8 mouse cellular contexts compared by ENCODE assay signal in genomic region chr6:85450697-85451663, GRCm38 (mm10). TPM values are rescaled to one million over a fixed set of nuclear protein-coding genes. Genes with fewer than 3 reads are reported as not detected.
DNase-seq lines count a peak whose midpoint lies in the region; ATAC-seq and TF ChIP-seq lines count a peak whose summit lies in the region.

Gene Cct7, plus strand, starts transcription at chr6:85451514.

- peak; percentile 70 for TF ChIP-seq CTCF in kidney, postnatal 0 days (IDR thresholded peaks at IDR 0.05; ENCODE audit: low read depth)

- DNase-seq in CD4-positive helper T cell, adult 2 months (ENCODE audit: low read depth, low spot score): peak; percentile 99
- peak; percentile 97 for DNase-seq in brain, embryonic 18.5 days (ENCODE audit: low read depth, low spot score)
- peak; percentile 100 for DNase-seq in kidney, postnatal 0 days (ENCODE audit: low spot score)
- peak; percentile 97 for DNase-seq in liver, embryonic 11.5 days (ENCODE audit: low spot score)
- DNase-seq in naive thymus-derived CD4-positive, alpha-beta T cell, adult 2 months (ENCODE audit: low read depth): peak; percentile 99

- ATAC-seq in erythroid progenitor cell, adult 5-6 weeks (replicated peaks; ENCODE audit: low FRiP score, poor library complexity, severe bottlenecking): peak; percentile 88
- peak; percentile 96 for ATAC-seq in heart, embryonic 12.5 days (ENCODE audit: insufficient number of reproducible peaks, low FRiP score)
- peak; percentile 94 for ATAC-seq in kidney, postnatal 0 days (replicated peaks; ENCODE audit: low FRiP score, low read depth)
- peak; percentile 93 for ATAC-seq in liver, embryonic 11.5 days (replicated peaks; ENCODE audit: low FRiP score)
- peak; percentile 95 for ATAC-seq in stomach, embryonic 14.5 days (ENCODE audit: insufficient number of reproducible peaks, insufficient read depth, low FRiP score, low read depth)

- peak within 1 kb of the TSS; percentile 96 for H3K4me2 ChIP-seq in heart, embryonic 12.5 days
- H3K4me2 ChIP-seq in kidney, postnatal 0 days (ENCODE audit: low read length): peak within 1 kb of the TSS; percentile 97
- H3K4me2 ChIP-seq in liver, embryonic 11.5 days: peak within 1 kb of the TSS; percentile 80
- H3K4me2 ChIP-seq in stomach, embryonic 14.5 days (replicated peaks; ENCODE audit: low read depth, low read length): peak within 1 kb of the TSS; percentile 87

- peaks cover 19% of the 10 kb centered on the region for H3K36me3 ChIP-seq in heart, embryonic 12.5 days
- H3K36me3 ChIP-seq in kidney, postnatal 0 days (ENCODE audit: insufficient read depth, low read length): peaks cover 10% of the 10 kb centered on the region; the same call in 1 of the 2 replicates
- peaks cover 2% of the 10 kb centered on the region; the same call in 1 of the 2 replicates for H3K36me3 ChIP-seq in liver, embryonic 11.5 days (ENCODE audit: control insufficient read depth, insufficient read depth, low read length)
- peaks cover 11% of the 10 kb centered on the region for H3K36me3 ChIP-seq in stomach, embryonic 14.5 days (ENCODE audit: control insufficient read depth, insufficient read depth, low read length)

- peak within 1 kb of the TSS; percentile 80 for H3K4me3 ChIP-seq in heart, embryonic 12.5 days
- H3K4me3 ChIP-seq in kidney, postnatal 0 days (replicated peaks; ENCODE audit: low read depth, low read length): peak within 1 kb of the TSS; percentile 80
- peak within 1 kb of the TSS; percentile 79 for H3K4me3 ChIP-seq in liver, embryonic 11.5 days (ENCODE audit: low read depth, low read length)
- H3K4me3 ChIP-seq in stomach, embryonic 14.5 days (ENCODE audit: low read depth, low read length): peak within 1 kb of the TSS; percentile 84

- H3K27me3 ChIP-seq in heart, embryonic 12.5 days (replicated peaks): no peaks in the 10 kb centered on the region
- no peaks in the 10 kb centered on the region for H3K27me3 ChIP-seq in kidney, postnatal 0 days (ENCODE audit: insufficient read depth, low read length)
- H3K27me3 ChIP-seq in liver, embryonic 11.5 days (replicated peaks; ENCODE audit: control insufficient read depth, insufficient read depth, low read length): no peaks in the 10 kb centered on the region
- no peaks in the 10 kb centered on the region for H3K27me3 ChIP-seq in stomach, embryonic 14.5 days (ENCODE audit: control insufficient read depth, insufficient read depth, low read length)

- peaks cover 33% of the 10 kb centered on the region for H3K4me1 ChIP-seq in heart, embryonic 12.5 days (replicated peaks)
- H3K4me1 ChIP-seq in kidney, postnatal 0 days (replicated peaks; ENCODE audit: insufficient read depth, low read length): peaks cover 10% of the 10 kb centered on the region
- H3K4me1 ChIP-seq in liver, embryonic 11.5 days (replicated peaks; ENCODE audit: control insufficient read depth, insufficient read depth, low read length): peaks cover 26% of the 10 kb centered on the region
- H3K4me1 ChIP-seq in stomach, embryonic 14.5 days (ENCODE audit: control insufficient read depth, insufficient read depth, low read length): peaks cover 10% of the 10 kb centered on the region; the same call in 1 of the 2 replicates

- peak within 1 kb of the TSS; percentile 94 for H3K9ac ChIP-seq in heart, embryonic 12.5 days
- peak within 1 kb of the TSS; percentile 85 for H3K9ac ChIP-seq in kidney, postnatal 0 days (ENCODE audit: low read depth, low read length)
- peak within 1 kb of the TSS; percentile 87 for H3K9ac ChIP-seq in liver, embryonic 11.5 days (ENCODE audit: low read depth, low read length)
- H3K9ac ChIP-seq in stomach, embryonic 14.5 days (replicated peaks; ENCODE audit: low read depth, low read length): peak within 1 kb of the TSS; percentile 87

- H3K27ac ChIP-seq in heart, embryonic 12.5 days (ENCODE audit: poor library complexity, severe bottlenecking): peak within 1 kb of the TSS; percentile 93
- peak within 1 kb of the TSS; percentile 87 for H3K27ac ChIP-seq in kidney, postnatal 0 days
- H3K27ac ChIP-seq in liver, embryonic 11.5 days (ENCODE audit: low read depth, low read length): peak within 1 kb of the TSS; percentile 85
- peak within 1 kb of the TSS; percentile 93 for H3K27ac ChIP-seq in stomach, embryonic 14.5 days (ENCODE audit: low read length)

- 2% methylated on average over 95 of the region's 96 CpGs for WGBS in heart, embryonic 12.5 days
- WGBS in kidney, postnatal 0 days: 2% methylated on average over 92 of the region's 96 CpGs
- WGBS in liver, embryonic 11.5 days: 1% methylated on average over 87 of the region's 96 CpGs
- WGBS in stomach, embryonic 14.5 days: 2% methylated on average over 96 of the region's 96 CpGs

- no peaks in the 10 kb centered on the region for H3K9me3 ChIP-seq in heart, embryonic 12.5 days (replicated peaks)
- H3K9me3 ChIP-seq in kidney, postnatal 0 days (replicated peaks; ENCODE audit: low read length): no peaks in the 10 kb centered on the region
- no peaks in the 10 kb centered on the region for H3K9me3 ChIP-seq in liver, embryonic 11.5 days (ENCODE audit: control insufficient read depth, low read length)
- no peaks in the 10 kb centered on the region for H3K9me3 ChIP-seq in stomach, embryonic 14.5 days (ENCODE audit: control insufficient read depth, low read depth, low read length)

RNA-seq across cellular contexts. Expression of gene Cct7, which starts in this region (rescaled TPM):
- total RNA-seq in erythroid progenitor cell, adult 5-6 weeks (2015; ENCODE audit: low replicate concordance): 97.7 and 102 TPM in 2 replicates
- 82.3 and 112 TPM in 2 replicates for total RNA-seq in erythroid progenitor cell, adult 5-6 weeks (2017; ENCODE audit: low replicate concordance)
- 393 and 395 TPM in 2 replicates for polyA plus RNA-seq in heart, embryonic 12.5 days (2016; fragmentation: Nextera tagmentation; extraction: Ambion mirVana)
- polyA plus RNA-seq in kidney, postnatal 0 days (2015; fragmentation: Nextera tagmentation; extraction: Ambion mirVana): 358 and 392 TPM in 2 replicates
- polyA plus RNA-seq in liver, embryonic 11.5 days (2014; fragmentation: Nextera tagmentation; extraction: Ambion mirVana): 695 and 755 TPM in 2 replicates
- polyA plus RNA-seq in stomach, embryonic 14.5 days (2014; fragmentation: Nextera tagmentation; extraction: Ambion mirVana): 433 and 457 TPM in 2 replicates

Comparison
In these comparisons a context has a peak if more than half of its experiments do, and no peak if none do; other contexts are left out.
1. Peak in every context shown above with its lines: DNase-seq, ATAC-seq, H3K4me3 ChIP-seq and H3K27ac ChIP-seq.